Mouse (Mus musculus) megakaryocyte, embryonic 14.5 days (primary cell): ENCODE results near the gene Dgki.

Experiments used
- FLI1 ChIP-seq: IDR thresholded peaks from 2 replicates; pipeline ENCODE4 v1.6.1; 2012; ENCODE audit warnings: low read length, inconsistent platforms, mixed read lengths
- GATA1 ChIP-seq: IDR thresholded peaks from 3 replicates; pipeline ENCODE4 v1.6.1; 2012; ENCODE audit warnings: mixed read lengths, low read length, inconsistent platforms, borderline replicate concordance

- no peak for TF ChIP-seq GATA1
- no peak for TF ChIP-seq FLI1
These were observed 118.0 kb downstream of the Dgki start for GRCm38 (mm10) chr6:37181961-37182360.
